Mouse (Mus musculus): Measurements from ENCODE around the gene Tapbpl.
"Not testable (repeated sequence)": the region's sequence is repeated elsewhere in the genome, so short reads cannot be mapped to it uniquely, and the experiment has no call there.

Tapbpl gene

GRCm38 (mm10) chr6:125231117-125232044 lies at the start of gene Tapbpl:
Tapbpl (minus strand) TSS chr6:125231860.
- in situ Hi-C loops (cut with MseI, MboI): no loop called here

DNA sequence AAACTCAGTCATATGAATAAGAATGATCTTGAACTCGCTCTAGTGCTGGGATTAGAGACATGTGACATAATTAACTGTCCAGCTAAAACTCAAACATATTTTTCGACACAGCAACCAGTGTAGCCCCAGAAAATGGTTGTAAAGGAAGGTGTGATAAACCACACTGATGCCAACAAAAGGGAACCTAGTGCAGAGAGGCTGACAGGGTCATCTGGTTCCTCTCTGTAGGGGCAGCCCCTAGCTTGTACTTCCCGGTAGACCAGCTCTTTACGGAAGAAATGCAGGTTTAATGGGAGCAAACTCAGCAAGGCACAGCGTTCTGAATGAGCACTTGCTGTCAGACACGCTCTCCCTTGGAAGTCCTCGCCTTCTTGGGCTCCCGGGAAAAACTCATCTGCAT lies 48.1 kb upstream of the Tapbpl start:
- in situ Hi-C loops (cut with MseI, MboI): loop anchor here in 1 of 2 experiments (10.0 kb wide), 1 partner anchor 85 kb away; no protein-coding TSS in a partner anchor

DNA sequence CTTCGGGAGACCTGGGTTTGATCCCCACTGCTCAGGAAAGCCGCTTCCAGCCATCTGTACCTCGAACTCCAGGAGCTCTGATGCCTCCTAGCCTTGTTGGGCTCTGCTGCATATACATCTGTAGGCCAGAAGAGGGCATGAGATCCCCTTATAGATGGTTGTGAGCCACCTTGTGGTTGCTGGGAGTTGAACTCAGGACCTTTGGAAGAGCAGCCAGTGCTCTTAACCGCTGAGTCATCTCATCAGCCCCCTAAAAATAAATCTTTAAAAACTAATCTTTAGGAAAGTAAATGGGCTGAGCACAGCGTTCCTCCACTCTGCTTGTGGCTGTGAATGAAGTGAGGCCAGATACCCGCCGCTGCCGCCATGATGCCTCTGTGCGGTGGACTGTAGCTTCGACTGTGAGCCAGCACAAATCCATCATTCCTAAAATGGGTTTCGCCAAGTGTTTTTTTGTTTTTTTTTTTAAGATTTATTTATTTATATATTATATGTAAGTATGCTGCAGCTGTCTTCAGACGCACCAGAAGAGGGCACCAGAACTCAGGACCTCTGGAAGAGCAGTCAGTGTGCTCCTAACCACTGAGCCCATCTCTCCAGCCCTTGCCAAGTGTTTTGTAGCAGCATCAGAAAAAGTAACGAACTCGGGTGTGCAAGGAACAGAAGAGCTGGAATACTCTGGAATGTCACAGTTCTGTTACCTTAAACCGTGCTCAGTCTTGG lies 43.3 kb upstream of the Tapbpl start:
- in situ Hi-C loops (cut with MseI, MboI): loop anchor here in 1 of 2 experiments (5.0 to 10.0 kb wide), 2 partner anchors 58 to 90 kb away; partner anchors contain the start of gene Vamp1

DNA sequence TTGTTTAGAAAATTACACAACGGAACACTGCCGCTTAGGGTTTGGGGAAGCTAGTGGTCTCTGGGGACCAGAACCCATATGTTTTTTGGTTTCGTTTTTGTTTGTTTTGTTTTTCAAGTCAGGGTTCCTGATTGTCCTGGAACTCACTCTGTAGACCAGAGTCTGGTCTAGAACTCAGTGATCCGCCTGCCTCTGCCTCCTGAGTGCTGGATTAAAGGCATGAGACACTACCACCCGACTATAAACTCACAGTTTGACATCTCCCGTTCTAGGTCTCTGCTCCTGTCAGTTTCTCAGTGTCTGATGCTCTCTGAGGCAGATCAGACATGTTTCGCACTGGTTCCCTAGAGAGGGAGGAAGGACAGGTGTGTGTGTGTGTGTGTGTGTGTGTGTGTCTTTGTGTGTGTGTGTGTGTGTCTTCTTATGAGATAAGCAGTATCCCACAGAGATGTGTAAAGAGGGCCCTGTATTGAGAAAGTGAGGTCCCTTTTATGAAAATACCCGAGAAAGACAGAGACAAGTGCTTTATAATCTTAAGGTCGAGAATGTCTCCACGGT lies 40.6 kb upstream of the Tapbpl start:
- in situ Hi-C loops (cut with MseI, MboI): loop anchor here in 1 of 2 experiments (5.0 to 10.0 kb wide), 2 partner anchors 55 to 92 kb away; partner anchors contain the start of gene Vamp1

- in situ Hi-C loops (cut with MseI, MboI): loop anchor here in 1 of 2 experiments (5.0 to 10.0 kb wide), 2 partner anchors 54 to 93 kb away; partner anchors contain the start of gene Vamp1
Measured at GRCm38 (mm10) chr6:125271455-125272227, 40.0 kb upstream of the Tapbpl start.

GRCm38 (mm10) chr6:125268799-125269198 lies 37.1 kb upstream of the Tapbpl start:
- in situ Hi-C loops (cut with MseI, MboI): no loop called here

GRCm38 (mm10) chr6:125267469-125267868 lies 35.8 kb upstream of the Tapbpl start:
- in situ Hi-C loops (cut with MseI, MboI): no loop called here

DNA sequence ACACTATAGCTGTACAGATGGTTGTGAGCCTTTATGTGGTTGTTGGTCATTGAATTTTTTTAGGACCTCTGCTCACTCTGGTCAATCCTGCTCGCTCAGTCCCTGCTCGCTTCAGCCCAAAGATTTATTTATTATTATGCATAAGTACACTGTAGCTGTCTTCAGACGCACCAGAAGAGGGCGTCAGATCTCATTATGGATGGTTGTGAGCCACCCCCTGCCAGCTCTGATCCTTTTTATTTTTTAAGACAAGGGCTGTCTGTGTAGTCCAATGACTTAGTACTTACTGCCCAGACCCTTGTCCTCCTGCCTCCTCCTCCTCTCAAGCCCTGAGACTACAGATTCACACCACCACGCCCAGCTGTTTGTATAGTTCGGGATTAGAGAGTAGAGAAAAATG lies 34.9 kb upstream of the Tapbpl start:
- in situ Hi-C loops (cut with MseI, MboI): not testable (repeated sequence)

GRCm38 (mm10) chr6:125266091-125266490 lies 34.4 kb upstream of the Tapbpl start:
- in situ Hi-C loops (cut with MseI, MboI): no loop called here

DNA sequence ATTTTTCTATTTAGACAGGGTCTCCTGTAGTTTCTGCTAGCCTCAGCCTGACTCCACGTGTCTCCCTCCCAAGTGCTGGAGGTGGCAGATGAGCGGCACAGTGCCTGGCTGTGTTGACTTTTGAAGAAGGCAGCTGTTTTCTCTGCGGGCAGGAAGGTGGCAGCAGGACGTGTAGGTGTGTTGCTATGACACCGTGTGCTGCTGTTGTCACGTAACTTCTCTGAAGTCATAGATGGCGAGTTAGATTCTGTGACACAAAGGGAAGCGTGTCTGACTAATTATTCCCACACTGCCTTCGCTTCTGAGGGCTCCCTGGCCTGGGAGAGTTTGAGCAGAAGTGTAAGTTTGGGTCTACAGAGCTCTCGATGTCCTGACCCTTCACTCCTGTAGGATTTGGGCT lies 33.6 kb upstream of the Tapbpl start:
- in situ Hi-C loops (cut with MseI, MboI): no loop called here

DNA sequence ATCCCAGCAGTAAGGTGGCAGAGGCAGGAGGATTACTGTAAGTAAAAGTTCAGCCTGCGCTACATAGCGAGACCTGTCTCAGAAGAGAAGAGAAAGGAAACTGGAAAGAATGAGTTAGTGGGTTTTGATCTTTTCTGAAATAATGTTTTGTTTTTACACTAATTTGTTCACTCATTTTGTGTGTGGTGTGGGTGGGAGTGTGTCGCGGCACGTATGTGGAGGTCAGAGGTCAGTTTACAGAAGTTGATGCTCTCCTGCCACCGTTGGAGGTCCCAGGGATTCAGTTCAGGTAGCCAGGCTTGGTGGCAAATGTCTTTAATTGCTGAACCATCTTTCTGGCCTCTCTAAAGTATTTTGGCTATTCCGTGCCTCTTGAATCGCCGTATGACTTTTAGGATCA lies 32.6 kb upstream of the Tapbpl start:
- in situ Hi-C loops (cut with MseI, MboI): no loop called here

- in situ Hi-C loops (cut with MseI, MboI): no loop called here
Measured at GRCm38 (mm10) chr6:125260006-125260555, 28.4 kb upstream of the Tapbpl start.

DNA sequence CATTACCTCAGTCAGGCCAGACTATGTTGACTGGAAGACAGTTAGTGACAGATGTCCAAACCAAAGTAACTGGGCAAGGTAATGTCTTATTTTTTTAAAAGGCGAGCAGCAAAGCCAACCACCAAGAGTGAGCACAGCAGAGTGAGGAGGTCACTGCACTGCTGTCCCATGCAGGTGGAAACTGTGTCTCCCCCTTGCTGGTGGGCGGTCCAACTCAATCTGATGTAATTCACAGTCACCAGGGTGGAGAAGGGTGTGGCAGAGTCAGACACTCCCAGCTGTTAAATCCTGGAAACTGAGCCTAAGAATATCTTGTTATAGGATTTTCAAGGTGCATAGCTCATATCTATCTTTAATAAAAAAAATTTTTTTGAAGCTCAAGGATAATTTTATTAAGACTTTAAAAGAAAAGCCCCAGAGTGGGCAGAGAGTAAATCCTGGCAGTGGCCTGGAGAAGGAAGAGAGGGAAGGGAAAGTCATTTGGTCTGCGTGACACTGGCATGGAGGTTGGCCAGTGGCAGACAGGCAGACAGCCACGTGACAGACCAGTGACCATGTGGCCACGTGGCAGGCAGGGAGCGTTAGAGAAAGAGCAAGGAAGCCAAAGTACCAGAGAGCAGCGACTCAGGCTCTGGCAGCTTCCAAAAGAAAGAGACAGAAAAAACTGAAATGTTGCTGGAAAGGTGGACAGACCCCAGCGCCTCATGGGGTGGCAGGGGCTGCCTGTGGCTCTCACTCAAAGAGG lies 24.7 kb upstream of the Tapbpl start:
- in situ Hi-C loops (cut with MseI, MboI): no loop called here

DNA sequence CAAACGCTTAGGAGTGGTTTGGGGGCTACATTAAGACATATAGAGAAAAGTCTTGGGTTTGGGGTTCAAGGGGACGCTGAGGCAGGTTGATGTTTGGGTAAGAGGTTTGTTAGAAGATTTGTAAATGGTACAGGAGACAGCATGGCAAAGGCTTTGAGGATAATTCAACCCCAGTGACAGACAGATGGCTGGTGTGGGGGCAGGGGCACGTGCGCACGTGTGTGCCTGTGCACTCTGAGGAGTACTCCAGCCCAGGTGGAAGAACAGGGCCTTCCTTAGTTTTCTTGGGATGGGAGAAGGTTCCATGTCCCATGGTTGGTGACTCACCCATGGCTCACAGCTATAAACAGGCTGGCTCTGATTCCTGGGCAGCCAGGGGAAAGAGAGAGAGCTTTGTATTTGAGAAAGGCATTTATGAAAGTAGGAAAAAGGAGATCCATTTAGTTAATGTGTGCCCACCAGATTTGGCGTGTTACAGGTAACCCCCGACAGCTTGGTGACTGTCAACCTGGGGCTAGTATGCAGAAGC lies 23.9 kb upstream of the Tapbpl start:
- in situ Hi-C loops (cut with MseI, MboI): no loop called here

- in situ Hi-C loops (cut with MseI, MboI): no loop called here
Measured at GRCm38 (mm10) chr6:125253863-125254715, 22.4 kb upstream of the Tapbpl start.

GRCm38 (mm10) chr6:125252711-125253110 lies 21.1 kb upstream of the Tapbpl start:
- in situ Hi-C loops (cut with MseI, MboI): no loop called here

DNA sequence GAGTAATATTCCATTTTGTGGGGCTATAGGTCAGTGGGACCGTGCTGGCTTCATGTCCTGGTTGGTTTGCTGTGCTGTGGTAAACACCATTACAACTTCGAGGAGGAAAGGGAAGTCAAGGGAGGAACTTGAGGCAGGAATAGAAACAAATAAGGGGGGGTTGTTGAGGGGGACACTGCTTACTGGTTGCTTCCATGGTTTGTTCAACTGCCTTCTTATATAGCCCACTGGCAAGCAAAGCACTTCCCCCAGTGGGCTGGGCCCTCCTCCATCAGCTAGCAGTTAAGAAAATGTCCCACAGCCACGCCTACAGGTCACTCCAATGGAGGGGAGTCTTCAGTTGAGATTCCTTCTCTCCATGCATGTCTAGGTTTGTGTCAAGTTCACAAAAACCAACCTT lies 20.6 kb upstream of the Tapbpl start:
- in situ Hi-C loops (cut with MseI, MboI): no loop called here

- in situ Hi-C loops (cut with MseI, MboI): no loop called here
Measured at GRCm38 (mm10) chr6:125244551-125244950, 12.9 kb upstream of the Tapbpl start.

GRCm38 (mm10) chr6:125241566-125241965 lies 9.9 kb upstream of the Tapbpl start:
- in situ Hi-C loops (cut with MseI, MboI): no loop called here
